Mouse (Mus musculus) heart, postnatal 25 days (tissue): ENCODE measurements at regions not wholly inside any gene's neighbourhood (a gene's known extent, or its start where the extent isn't known, plus 50 kb on each side); places are given as distances from the start of the nearest gene placed in this dataset.
A peak's percentile ranks its signal among the peaks of the same experiment; 100 is the strongest.

Source experiments
- DNase-seq: peaks from one replicate; pipeline ENCODE4 v3.0.0; 2022; ENCODE audit warnings: low spot score
- intact Hi-C: fragments of 180-260 bp; cut with DNase I; formaldehyde crosslinking; loops from one replicate; pipeline ENCODE4 v1.15.1; 2025

- intact Hi-C loops, result no loop called here
- no peak for DNase-seq
Observed at GRCm38 (mm10) chr13:41694749-41695419, 89.2 kb downstream of the Tmem170b start.

- no peak for DNase-seq
- intact Hi-C loops, result no loop called here
Observed at GRCm38 (mm10) chr13:41696767-41697445, 91.2 kb downstream of the Tmem170b start.

GRCm38 (mm10) chr13:41701345-41701744 is 95.6 kb downstream of the Tmem170b start:
- DNase-seq, result no peak
- intact Hi-C loops, result loop anchor here (5.0 kb wide), 1 partner anchor 39 kb away; no protein-coding TSS in a partner anchor

- intact Hi-C loops, result loop anchor here (5.0 kb wide), 1 partner anchor 40 kb away; no protein-coding TSS in a partner anchor
Observed at GRCm38 (mm10) chr13:41701829-41702231, 96.1 kb downstream of the Tmem170b start.

GRCm38 (mm10) chr13:41703196-41703595 is 97.5 kb downstream of the Tmem170b start:
- intact Hi-C loops, result loop anchor here (5.0 kb wide), 1 partner anchor 41 kb away; no protein-coding TSS in a partner anchor

More at GRCm38 (mm10) chr13:41701829-41702231, 96.1 kb downstream of the Tmem170b start:
- DNase-seq, result no peak

GRCm38 (mm10) chr13:41703618-41704017 is 97.9 kb downstream of the Tmem170b start:
- intact Hi-C loops, result loop anchor here (5.0 kb wide), 1 partner anchor 41 kb away; no protein-coding TSS in a partner anchor
- DNase-seq, result peak; percentile 34

More at GRCm38 (mm10) chr13:41703196-41703595, 97.5 kb downstream of the Tmem170b start:
- no peak for DNase-seq

DNA sequence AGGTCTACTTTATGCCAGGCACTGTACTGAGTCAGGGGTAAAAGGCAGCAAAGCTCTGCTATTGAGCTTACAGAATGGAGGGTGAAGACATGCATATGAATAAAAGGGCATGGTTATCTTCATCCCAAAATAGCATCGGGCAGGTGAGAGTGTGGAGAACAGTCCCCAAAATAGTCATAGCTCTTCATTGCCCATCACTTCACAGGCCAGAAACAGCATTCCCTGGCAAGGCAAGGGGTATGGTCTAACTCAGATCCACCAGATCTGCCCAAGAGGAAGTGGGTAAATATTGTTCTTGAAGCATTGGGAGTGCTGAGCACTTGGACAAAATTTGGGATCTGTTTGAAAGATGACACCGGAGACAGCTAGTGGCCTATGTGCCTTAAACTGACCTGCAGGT is 99.1 kb downstream of the Tmem170b start:
- intact Hi-C loops, result loop anchor here (5.0 kb wide), 3 partner anchors 43 to 452 kb away; no protein-coding TSS in a partner anchor
- no peak for DNase-seq

- intact Hi-C loops, result loop anchor here (5.0 kb wide), 2 partner anchors 342 to 452 kb away; no protein-coding TSS in a partner anchor
- DNase-seq, result no peak
Observed at GRCm38 (mm10) chr13:41705636-41706035, 99.9 kb downstream of the Tmem170b start.

DNA sequence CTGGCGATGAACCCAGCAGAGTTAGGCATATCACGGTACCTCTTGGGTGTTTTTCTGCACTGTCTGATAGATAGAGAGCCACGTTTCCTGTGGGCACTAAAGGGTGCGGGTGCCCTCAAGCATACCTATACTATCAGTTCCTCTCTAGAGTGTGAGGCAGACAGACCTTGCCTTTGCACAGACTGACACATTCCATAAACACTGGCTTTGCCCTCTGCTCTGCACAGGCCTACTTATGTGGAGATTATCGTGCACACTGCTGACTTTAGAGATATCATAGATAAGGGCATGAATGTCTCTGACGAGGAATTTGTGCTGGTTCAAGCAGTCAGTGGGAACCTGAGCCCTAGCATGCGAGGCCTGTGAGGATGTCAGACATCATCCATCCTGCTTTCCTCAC is 102.1 kb downstream of the Tmem170b start:
- DNase-seq, result no peak
- intact Hi-C loops, result loop anchor here (2.0 to 5.0 kb wide), 5 partner anchors 65 to 883 kb away; partner anchors contain the start of gene Edn1

- DNase-seq, result no peak
- intact Hi-C loops, result loop anchor here (1.0 to 5.0 kb wide), 6 partner anchors 66 to 882 kb away; partner anchors contain the start of gene Edn1
Observed at GRCm38 (mm10) chr13:41709071-41709470, 103.4 kb downstream of the Tmem170b start.

DNA sequence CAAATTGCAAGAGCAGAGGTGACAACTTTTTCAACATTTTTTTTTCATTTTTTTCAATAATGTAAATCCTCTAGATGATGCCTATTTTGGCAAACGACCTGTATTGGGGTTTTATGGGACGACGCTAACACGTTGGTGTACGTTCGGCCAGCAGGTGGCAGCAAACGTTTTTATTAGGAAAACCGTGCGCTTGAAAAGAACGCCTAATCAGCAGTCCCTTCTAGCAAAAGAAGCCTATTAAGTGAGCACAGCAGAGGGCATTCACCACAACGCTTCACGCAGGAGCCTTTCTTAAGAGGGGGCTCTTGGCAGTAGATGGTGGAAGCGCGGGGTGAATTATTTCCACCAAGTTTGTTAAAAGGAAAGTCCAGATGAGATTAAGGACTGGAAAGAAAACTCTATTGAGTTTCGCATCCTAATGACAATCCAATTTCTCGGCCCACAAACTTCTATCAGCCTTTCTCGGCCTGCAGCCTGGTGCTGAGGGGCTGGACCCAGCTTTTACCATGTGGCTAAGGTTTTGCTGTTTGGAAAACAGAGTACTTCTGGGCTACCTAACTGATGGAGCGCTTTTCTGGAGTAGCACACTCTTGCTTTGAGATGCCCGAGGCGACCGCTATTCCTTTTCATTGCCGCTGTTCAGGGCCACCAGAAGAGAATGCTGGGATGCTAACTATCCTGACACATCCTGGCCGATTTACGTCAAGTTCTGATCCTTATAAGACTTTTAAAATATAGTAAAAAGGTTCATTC is 103.9 kb downstream of the Tmem170b start:
- intact Hi-C loops, result loop anchor here (1.0 to 5.0 kb wide), 6 partner anchors 67 to 881 kb away; partner anchors contain the start of gene Edn1
- DNase-seq, result peak; percentile 57

- no peak for DNase-seq
- intact Hi-C loops, result no loop called here
Observed at GRCm38 (mm10) chr13:41712616-41713015, 106.9 kb downstream of the Tmem170b start.
